Mouse (Mus musculus) G1E (cell line): ENCODE measurements at regions not wholly inside any gene's neighbourhood (a gene's known extent, or its start where the extent isn't known, plus 50 kb on each side); places are given as distances from the start of the nearest gene placed in this dataset.

Source experiments
- CTCF ChIP-seq: IDR thresholded peaks from 2 replicates; pipeline ENCODE4 v1.5.1; 2012; ENCODE audit warnings: low read depth, low read length, inconsistent platforms, mixed read lengths
- GATA1 ChIP-seq: IDR thresholded peaks from 2 replicates; pipeline ENCODE4 v1.6.1; 2012; ENCODE audit warnings: borderline replicate concordance, low read length, inconsistent platforms, mixed read lengths

GRCm38 (mm10) chr19:21004411-21004810 lies 50.4 kb upstream of the Tmc1 start:
- TF ChIP-seq GATA1 (no peak), CTCF (no peak)
